Mouse (Mus musculus) kidney, postnatal 0 days (tissue): Measurements from ENCODE around the gene Wnk4. TPM values are rescaled to one million over a fixed set of nuclear protein-coding genes. Genes with fewer than 3 reads are reported as not detected.

Experiments
- ATAC-seq: fragments of 200-750 bp; cut with Nextera tagmentation; replicated peaks from 2 replicates; pipeline ENCODE4 v1.8.0; 2017; ENCODE audit warnings: low read depth, moderate number of reproducible peaks, moderate TSS enrichment, moderate library complexity; ENCODE audit not compliant: low FRiP score
- DNase-seq: peaks from one replicate; pipeline ENCODE4 v3.0.0-alpha.2; 2016; ENCODE audit warnings: low spot score
- H3K27ac ChIP-seq: fragments of 300-500 bp; sonication (generic); 2 replicates; pipeline ENCODE4 v1.5.1; 2014; ENCODE audit warnings: mild to moderate bottlenecking
- H3K27me3 ChIP-seq: fragments of 300-500 bp; sonication (generic); 2 replicates; pipeline ENCODE4 v1.6.1; 2014; ENCODE audit warnings: low read length, mixed read lengths; ENCODE audit not compliant: insufficient read depth
- H3K36me3 ChIP-seq: fragments of 300-500 bp; sonication (generic); 2 replicates; pipeline ENCODE4 v1.6.1; 2014; ENCODE audit warnings: low read length, mixed read lengths; ENCODE audit not compliant: insufficient read depth
- H3K4me1 ChIP-seq: fragments of 300-500 bp; sonication (generic); replicated peaks from 2 replicates; pipeline ENCODE4 v1.6.1; 2014; ENCODE audit warnings: antibody characterized with exemption, low read length, mixed read lengths; ENCODE audit not compliant: insufficient read depth
- H3K4me2 ChIP-seq: fragments of 300-500 bp; sonication (generic); 2 replicates; pipeline ENCODE4 v1.6.1; 2014; ENCODE audit warnings: mild to moderate bottlenecking, low read length, moderate library complexity, mixed read lengths
- H3K4me3 ChIP-seq: fragments of 300-500 bp; sonication (generic); replicated peaks from 2 replicates; pipeline ENCODE4 v1.5.1; 2014; ENCODE audit warnings: low read depth, low read length
- H3K9ac ChIP-seq: fragments of 300-500 bp; sonication (generic); 2 replicates; pipeline ENCODE4 v1.6.1; 2014; ENCODE audit warnings: low read depth, low read length
- H3K9me3 ChIP-seq: fragments of 300-500 bp; sonication (generic); replicated peaks from 2 replicates; pipeline ENCODE4 v1.6.1; 2016; ENCODE audit warnings: low read length, inconsistent platforms, mixed read lengths
- CTCF ChIP-seq: IDR thresholded peaks from 2 replicates; pipeline ENCODE4 v1.5.1; 2016; ENCODE audit warnings: antibody characterized with exemption, low read depth, mild to moderate bottlenecking, moderate library complexity
- WGBS: fragments of 180-500 bp; shearing (Covaris S2); extraction: QIAGEN DNeasy Blood & Tissue Kit; methylation state at CpG from one replicate; pipeline ENCODE4 v1.1.7; 2014; 5-methylcytosine and 5-hydroxymethylcytosine counted together
- polyA plus RNA-seq: library from polyadenylated mRNA; unstranded; fragments of >200 nt; fragmentation: Nextera tagmentation; extraction: Ambion mirVana; gene quantifications from 2 replicates; pipeline ENCODE4 v1.2.1, GENCODE M21; 2015

The Wnk4 gene
- polyA plus RNA-seq, 1 experiment from 2014 or later: 48.8 TPM

GRCm38 (mm10) chr11:101291231-101291630 is 30.9 kb downstream of the Wnk4 start:
- 96% methylated on average over 8 of the region's 8 CpGs for WGBS
- H3K27ac ChIP-seq: no peak overlapping the region
- H3K27me3 ChIP-seq: no peaks in the 10 kb centered on the region
- no peaks in the 10 kb centered on the region for H3K9me3 ChIP-seq
- H3K4me1 ChIP-seq: no peaks in the 10 kb centered on the region
- H3K36me3 ChIP-seq: peaks cover 59% of the 10 kb centered on the region
- no peak for TF ChIP-seq CTCF
- ATAC-seq: no peak
- H3K9ac ChIP-seq: no peak overlapping the region
- DNase-seq: no peak
- no peak overlapping the region for H3K4me3 ChIP-seq
- H3K4me2 ChIP-seq: no peak overlapping the region

- H3K4me2 ChIP-seq: no peak overlapping the region
- H3K4me3 ChIP-seq: no peak overlapping the region
- no peaks in the 10 kb centered on the region for H3K27me3 ChIP-seq
- no peak overlapping the region for H3K27ac ChIP-seq
- no peak overlapping the region for H3K9ac ChIP-seq
- 97% methylated on average over 8 of the region's 8 CpGs for WGBS
- 0 out of 2 replicates have a peak, but pooled peaks cover under 1% of the 10 kb centered on the region for H3K4me1 ChIP-seq
- no peak for DNase-seq
- no peaks in the 10 kb centered on the region for H3K9me3 ChIP-seq
- no peak for TF ChIP-seq CTCF
- peaks cover 67% of the 10 kb centered on the region for H3K36me3 ChIP-seq
- ATAC-seq: no peak
These were observed 34.8 kb downstream of the Wnk4 start for GRCm38 (mm10) chr11:101295191-101295590.

DNA sequence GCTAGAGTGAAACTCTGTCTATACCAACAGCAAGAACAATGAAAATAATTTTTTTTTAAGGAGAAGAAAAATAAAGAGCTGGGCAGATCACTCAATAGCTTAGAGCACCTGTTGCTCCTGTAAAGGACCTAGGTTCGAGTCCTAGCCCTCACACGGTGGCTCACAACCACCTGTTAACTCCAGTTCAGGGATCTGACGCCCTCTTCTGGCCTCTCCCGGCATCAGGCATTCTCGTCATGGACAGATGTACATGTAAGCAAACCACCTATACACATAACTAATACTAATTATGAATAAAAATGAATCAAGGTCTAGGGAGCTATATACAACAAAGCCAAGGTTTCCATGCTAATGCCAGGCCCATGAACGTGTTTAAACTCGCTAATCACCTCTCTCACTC is 40.5 kb downstream of the Wnk4 start:
- H3K9ac ChIP-seq: peak overlapping the region; percentile 78; the same call in 1 of the 2 replicates
- peak; percentile 39 for TF ChIP-seq CTCF
- WGBS: 62% methylated on average over 7 of the region's 7 CpGs

DNA sequence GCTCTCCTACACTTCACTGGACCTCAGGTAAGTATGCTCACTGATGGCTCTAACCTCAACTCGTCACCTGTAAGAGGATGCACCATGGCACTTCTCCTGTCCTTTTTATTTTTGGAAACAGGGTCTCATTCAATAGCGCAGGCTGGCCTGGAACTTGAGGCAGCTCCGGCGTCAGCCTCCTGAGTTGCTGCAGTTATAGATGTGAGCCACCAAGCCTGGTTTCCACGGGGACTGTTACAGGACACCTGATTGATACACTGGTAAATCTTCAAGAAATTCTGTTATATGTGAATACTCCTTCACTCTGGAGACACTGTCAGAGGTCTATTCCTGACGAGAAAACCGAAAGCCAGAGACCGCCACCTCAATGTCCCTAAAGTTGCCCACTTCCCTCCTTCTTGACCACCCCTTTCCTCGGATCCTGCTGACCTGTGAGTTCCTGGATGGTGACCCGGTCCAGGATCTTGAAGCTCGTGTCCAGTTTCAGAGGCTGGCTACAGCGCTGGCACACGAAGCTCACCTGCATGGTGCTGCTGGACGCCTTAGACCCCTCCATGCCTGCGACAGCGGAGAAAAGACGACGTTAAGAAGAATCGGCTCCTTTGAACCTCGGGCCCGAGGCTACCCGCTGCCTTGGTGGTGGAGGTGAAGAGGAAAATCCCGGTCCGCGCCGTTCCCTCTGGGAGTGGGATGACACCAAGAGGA is 41.1 kb downstream of the Wnk4 start:
- Histone ChIP-seq H3K4me3 (peak overlapping the region; percentile 89), H3K9ac (peak overlapping the region; percentile 78), H3K36me3 (peaks cover 23% of the 10 kb centered on the region), H3K4me2 (peak overlapping the region; percentile 84), H3K4me1 (peaks cover 12% of the 10 kb centered on the region), H3K9me3 (no peaks in the 10 kb centered on the region), H3K27ac (peak overlapping the region; percentile 78), H3K27me3 (no peaks in the 10 kb centered on the region)
- no peak for TF ChIP-seq CTCF
- DNase-seq (no peak), ATAC-seq (no peak)
- WGBS: 12% methylated on average over 26 of the region's 26 CpGs

More for the DNA sequence above, 40.5 kb downstream of the Wnk4 start:
- Histone ChIP-seq H3K4me2 (peak overlapping the region; percentile 84), H3K36me3 (peaks cover 26% of the 10 kb centered on the region), H3K27ac (no peak overlapping the region), H3K9me3 (no peaks in the 10 kb centered on the region), H3K27me3 (no peaks in the 10 kb centered on the region), H3K4me3 (peak overlapping the region; percentile 89), H3K4me1 (peaks cover 12% of the 10 kb centered on the region)
- DNase-seq (no peak), ATAC-seq (no peak)

- H3K27ac ChIP-seq: peak within 1 kb of the TSS; percentile 78
- WGBS: 6% methylated on average over 39 of the region's 39 CpGs
- peak; percentile 91 for ATAC-seq
These were observed 41.8 kb downstream of the Wnk4 start, which contains the start of gene Becn1 for GRCm38 (mm10) chr11:101302004-101302798. Gene Becn1, minus strand, starts transcription at chr11:101302286.

GRCm38 (mm10) chr11:101307744-101308143 is 47.4 kb downstream of the Wnk4 start:
- ATAC-seq (no peak), DNase-seq (no peak)
- no peaks in the 10 kb centered on the region for H3K4me1 ChIP-seq
- no peak overlapping the region for H3K9ac ChIP-seq
- H3K4me2 ChIP-seq: no peak overlapping the region
- no peaks in the 10 kb centered on the region for H3K27me3 ChIP-seq
- 44% methylated on average over 5 of the region's 5 CpGs for WGBS
- H3K9me3 ChIP-seq: no peaks in the 10 kb centered on the region
- no peaks in the 10 kb centered on the region for H3K36me3 ChIP-seq
- no peak for TF ChIP-seq CTCF
- H3K4me3 ChIP-seq: no peak overlapping the region
- no peak overlapping the region for H3K27ac ChIP-seq

More at GRCm38 (mm10) chr11:101302004-101302798, 41.8 kb downstream of the Wnk4 start, which contains the start of gene Becn1:
- peak within 1 kb of the TSS; percentile 89 for H3K4me3 ChIP-seq
- peaks cover 21% of the 10 kb centered on the region for H3K36me3 ChIP-seq
- peak; percentile 97 for TF ChIP-seq CTCF
- H3K27me3 ChIP-seq: no peaks in the 10 kb centered on the region
- no peaks in the 10 kb centered on the region for H3K9me3 ChIP-seq
- peak; percentile 97 for DNase-seq
- peak within 1 kb of the TSS; percentile 78 for H3K9ac ChIP-seq
- H3K4me2 ChIP-seq: peak within 1 kb of the TSS; percentile 84
- peaks cover 12% of the 10 kb centered on the region for H3K4me1 ChIP-seq
